Comparison of ENCODE assay signal across 10 mouse cellular contexts in genomic region chr11:94927771-94928291, GRCm38 (mm10). TPM values are rescaled to one million over a fixed set of nuclear protein-coding genes. Genes with fewer than 3 reads are reported as not detected.
A peak's percentile ranks its signal among the peaks of the same experiment; 100 is the strongest.
DNase-seq lines count a peak whose midpoint lies in the region; ATAC-seq and TF ChIP-seq lines count a peak whose summit lies in the region.
"Had no signal": no experiment of that assay in that cellular context is flagged by ENCODE, and none has a peak within 500 bp of the region (broad histone marks: within the 10 kb centered on the region; RNA-seq: fewer than 3 reads in every experiment).

No protein-coding gene starts in this region.

- no peak overlapping the region for H3K4me2 ChIP-seq in embryonic facial prominence, embryonic 13.5 days

- H3K36me3 ChIP-seq in heart, adult 2 months (ENCODE audit: control insufficient read depth, insufficient read depth, low read length): no peaks in the 10 kb centered on the region
- no peaks in the 10 kb centered on the region for H3K36me3 ChIP-seq in embryonic facial prominence, embryonic 13.5 days

- no peak for ATAC-seq in embryonic facial prominence, embryonic 13.5 days (ENCODE audit: insufficient number of reproducible peaks, insufficient read depth, low FRiP score, low TSS enrichment, low read depth)

- H3K79me2 ChIP-seq in heart, adult 2 months (replicated peaks; ENCODE audit: control insufficient read depth, insufficient read depth, low read length): no peaks in the 10 kb centered on the region

- peak overlapping the region; percentile 59 for H3K27ac ChIP-seq in heart, adult 2 months
- H3K27ac ChIP-seq in embryonic facial prominence, embryonic 13.5 days: peak overlapping the region; percentile 96

- H3K4me3 ChIP-seq in heart, adult 2 months: no peak overlapping the region
- H3K4me3 ChIP-seq in embryonic facial prominence, embryonic 13.5 days: no peak overlapping the region
- H3K4me3 ChIP-seq: megakaryocyte, embryonic 14.5 days had no signal

- intact Hi-C loops in heart, adult 2 months (cut with DNase I): no loop called here
- intact Hi-C loops in heart, postnatal 25 days (cut with DNase I): no loop called here

- no peak overlapping the region for H3K9ac ChIP-seq in heart, adult 2 months (ENCODE audit: low read depth, low read length)
- no peak overlapping the region; the same call in 1 of the 2 replicates for H3K9ac ChIP-seq in embryonic facial prominence, embryonic 13.5 days

- WGBS in heart, adult 2 months: 19% methylated on average over 5 of the region's 5 CpGs
- 23% methylated on average over 5 of the region's 5 CpGs for WGBS in embryonic facial prominence, embryonic 13.5 days

- no peaks in the 10 kb centered on the region for H3K27me3 ChIP-seq in heart, adult 2 months (ENCODE audit: control insufficient read depth, insufficient read depth, low read length)
- H3K27me3 ChIP-seq in embryonic facial prominence, embryonic 13.5 days: no peaks in the 10 kb centered on the region

- DNase-seq in heart, adult 2 months: peak in 1 of 2 experiments; percentile 56
- no peak for DNase-seq in heart, postnatal 25 days (ENCODE audit: low spot score)
- peak; percentile 95 for DNase-seq in 3T3-L1 (ENCODE audit: low read depth, low spot score)
- peak; percentile 44 for DNase-seq in kidney, postnatal 14 days
- no peak for DNase-seq in B cell, adult 2 months
- no peak for DNase-seq in right cerebral cortex, postnatal 4 days
- no peak for DNase-seq in urinary bladder, postnatal 10 days (ENCODE audit: low spot score)

- no peaks in the 10 kb centered on the region for H3K9me3 ChIP-seq in embryonic facial prominence, embryonic 13.5 days
- H3K9me3 ChIP-seq: megakaryocyte, embryonic 14.5 days had no signal

- no peak for TF ChIP-seq EP300 in heart, adult 2 months (IDR thresholded peaks at IDR 0.05; ENCODE audit: insufficient read depth, low read depth, low read length)

- H3K4me1 ChIP-seq in heart, adult 2 months (ENCODE audit: control insufficient read depth, insufficient read depth, low read length): peaks cover 10% of the 10 kb centered on the region
- peaks cover 55% of the 10 kb centered on the region for H3K4me1 ChIP-seq in embryonic facial prominence, embryonic 13.5 days

- no peak for TF ChIP-seq CTCF in heart, adult 2 months (IDR thresholded peaks at IDR 0.05)

- no peak for TF ChIP-seq POLR2A in heart, adult 2 months (IDR thresholded peaks at IDR 0.05; ENCODE audit: insufficient read depth, low read depth, low read length)

RNA-seq across cellular contexts. Expression of gene Col1a1, which starts 8.2 kb away (rescaled TPM):
- 10 to 100 TPM; 51.1 to 82.4 TPM for total RNA-seq in heart, adult 2 months (2021)
- polyA plus RNA-seq in heart, adult 2 months (2012; rRNA removed): 48.7 and 67.7 TPM in 2 replicates
- total RNA-seq in heart, postnatal 25 days (2021): 100 to 1,000 TPM; 182 to 211 TPM
- polyA plus RNA-seq in embryonic facial prominence, embryonic 13.5 days (2015; fragmentation: Nextera tagmentation; extraction: Ambion mirVana): 1,060 and 1,259 TPM in 2 replicates

RNA-seq across cellular contexts. Expression of gene Hils1, which starts 39.6 kb away (rescaled TPM):
- not detected for total RNA-seq in heart, adult 2 months (2021)
- 0.25 TPM in 1 of 2 replicates, not detected in the other for polyA plus RNA-seq in heart, adult 2 months (2012; rRNA removed)
- total RNA-seq in heart, postnatal 25 days (2021): not detected
- not detected in 2 replicates for polyA plus RNA-seq in embryonic facial prominence, embryonic 13.5 days (2015; fragmentation: Nextera tagmentation; extraction: Ambion mirVana)
- total RNA-seq: ES-E14 had no signal

RNA-seq across cellular contexts. Expression of gene Sgca, which starts 48.3 kb away (rescaled TPM):
- total RNA-seq in heart, adult 2 months (2021): 100 to 1,000 TPM; 149 to 200 TPM
- polyA plus RNA-seq in heart, adult 2 months (2012; rRNA removed): 1,109 and 1,504 TPM in 2 replicates
- 100 to 1,000 TPM; 142 to 163 TPM for total RNA-seq in heart, postnatal 25 days (2021)
- polyA plus RNA-seq in embryonic facial prominence, embryonic 13.5 days (2015; fragmentation: Nextera tagmentation; extraction: Ambion mirVana): 1.1 and 1.5 TPM in 2 replicates
- total RNA-seq: ES-E14 had no signal

Comparison
In these comparisons a context has a peak if more than half of its experiments do, and no peak if none do; other contexts are left out.
1. DNase-seq: peak in 3T3-L1 (single experiment) and kidney, postnatal 14 days (single experiment); none in heart, postnatal 25 days (single experiment), B cell, adult 2 months (0 of 2), right cerebral cortex, postnatal 4 days (single experiment) and urinary bladder, postnatal 10 days (single experiment).